Mouse (Mus musculus) ES-Bruce4 (cell line): Measurements from ENCODE around the gene Ptger2.

Experiments
- CTCF ChIP-seq: IDR thresholded peaks from one replicate; pipeline ENCODE4 v1.8.1; 2011; ENCODE audit warnings: low read depth, low read length
- EP300 ChIP-seq: IDR thresholded peaks from 2 replicates; pipeline ENCODE4 v1.6.1; 2011; ENCODE audit warnings: low read depth, low read length; ENCODE audit not compliant: insufficient read depth
- POLR2A ChIP-seq: IDR thresholded peaks from one replicate; pipeline ENCODE4 v1.8.1; 2011; ENCODE audit warnings: low read length; ENCODE audit not compliant: insufficient read depth

DNA sequence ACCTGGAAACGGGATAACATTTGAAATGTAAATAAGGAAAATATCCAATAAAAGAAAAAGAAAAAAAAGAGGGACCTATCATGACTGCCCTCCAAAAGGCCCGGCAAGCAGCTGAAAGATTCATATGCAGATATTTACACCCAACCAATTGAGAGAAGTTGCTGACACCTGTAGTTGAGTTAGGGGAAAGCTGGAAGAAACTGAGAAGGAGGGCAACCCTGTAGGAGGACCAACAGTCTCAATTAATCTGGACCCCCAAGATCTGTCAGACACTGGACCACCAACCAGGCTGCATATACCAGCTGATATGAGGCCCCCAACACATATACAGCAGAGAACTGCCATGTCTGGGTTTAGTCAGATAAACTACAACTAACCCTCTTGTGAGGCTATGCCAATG is 60.1 kb downstream of the Ptger2 start:
- TF ChIP-seq EP300 (no peak), CTCF (no peak), POLR2A (no peak)
